Mouse (Mus musculus) liver, embryonic 14.5 days (tissue): ENCODE results near the gene Mgll. TPM values are rescaled to one million over a fixed set of nuclear protein-coding genes. Genes with fewer than 3 reads are reported as not detected.

Experiments
- ATAC-seq: fragments of 200-750 bp; cut with Nextera tagmentation; 2 replicates; pipeline ENCODE4 v1.8.0; 2017; ENCODE audit warnings: moderate number of reproducible peaks, mild to moderate bottlenecking, moderate library complexity; ENCODE audit not compliant: insufficient read depth
- DNase-seq, 3 experiments: peaks; one replicate each; pipeline ENCODE4 v3.0.0-alpha.2; 2012 to 2013; ENCODE audit warnings: low read depth in 3 of 3, low spot score in 3 of 3
- H3K27ac ChIP-seq: fragments of 300-500 bp; sonication (generic); 2 replicates; pipeline ENCODE4 v1.5.1; 2014; ENCODE audit warnings: moderate library complexity, mild to moderate bottlenecking, control low read depth, inconsistent platforms
- H3K27me3 ChIP-seq: fragments of 300-500 bp; sonication (generic); 2 replicates; pipeline ENCODE4 v1.6.1; 2014; ENCODE audit warnings: mild to moderate bottlenecking, low read length, moderate library complexity; ENCODE audit not compliant: control insufficient read depth, insufficient read depth
- H3K36me3 ChIP-seq: fragments of 300-500 bp; sonication (generic); replicated peaks from 2 replicates; pipeline ENCODE4 v1.6.1; 2014; ENCODE audit warnings: low read depth; ENCODE audit not compliant: control insufficient read depth, insufficient read depth
- H3K4me1 ChIP-seq, 2 experiments: fragments of 200-500 bp in 1 of 2; fragments of 300-500 bp in 1 of 2; sonication (generic) in 1 of 2; replicated peaks; 2 replicates each; pipeline ENCODE4 v1.6.1; 2012 to 2014; ENCODE audit warnings: antibody characterized with exemption in 1 of 2, inconsistent platforms in 1 of 2, low read length in 1 of 2; ENCODE audit not compliant: control insufficient read depth in 2 of 2, insufficient read depth in 2 of 2
- H3K4me2 ChIP-seq: fragments of 300-500 bp; sonication (generic); 2 replicates; pipeline ENCODE4 v1.6.1; 2014; ENCODE audit warnings: low read depth, mild to moderate bottlenecking, control low read depth, moderate library complexity
- H3K4me3 ChIP-seq, 2 experiments: fragments of 200-500 bp in 1 of 2; fragments of 300-500 bp in 1 of 2; sonication (generic) in 1 of 2; 2 replicates each; pipeline ENCODE4 v1.5.1; 2012 to 2014; ENCODE audit warnings: low read depth in 2 of 2, low read length in 2 of 2, mild to moderate bottlenecking in 2 of 2, control low read depth in 1 of 2, inconsistent platforms in 1 of 2, moderate library complexity in 1 of 2; ENCODE audit not compliant: insufficient read depth in 1 of 2
- H3K9ac ChIP-seq: fragments of 300-500 bp; sonication (generic); replicated peaks from 2 replicates; pipeline ENCODE4 v1.6.1; 2014; ENCODE audit warnings: mild to moderate bottlenecking, control low read depth, moderate library complexity
- H3K9me3 ChIP-seq: fragments of 300-500 bp; sonication (generic); 2 replicates; pipeline ENCODE4 v1.6.1; 2016; ENCODE audit warnings: low read length, mixed read lengths; ENCODE audit not compliant: control insufficient read depth
- CTCF ChIP-seq: IDR thresholded peaks from 2 replicates; pipeline ENCODE4 v1.5.1; 2016; ENCODE audit warnings: antibody characterized with exemption, low read depth, control low read depth
- EP300 ChIP-seq: IDR thresholded peaks from 2 replicates; pipeline ENCODE4 v1.6.1; 2016; ENCODE audit warnings: antibody characterized with exemption, low read depth
- WGBS: fragments of 180-500 bp; shearing (Covaris S2); extraction: QIAGEN DNeasy Blood & Tissue Kit; methylation state at CpG from one replicate; pipeline ENCODE4 v1.1.7; 2014; ENCODE audit not compliant: insufficient replicate concordance; 5-methylcytosine and 5-hydroxymethylcytosine counted together
- polyA plus RNA-seq, 2 experiments: library from polyadenylated mRNA; depleted of rRNA in 1 of 2; stranded (reverse) in 1 of 2; unstranded in 1 of 2; fragments of >200 nt; fragmentation: Nextera tagmentation in 1 of 2; extraction: Ambion mirVana in 1 of 2; gene quantifications; 2 replicates each; pipeline versions ENCODE4 v1.2.1 to v1.2.3; 2012 to 2014

Mgll gene
- polyA plus RNA-seq, 2 experiments = 17.0 to 68.0 TPM

- Histone ChIP-seq H3K36me3 (peaks cover 3% of the 10 kb centered on the region; the same call in 1 of the 2 replicates), H3K27me3 (no peaks in the 10 kb centered on the region), H3K4me2 (no peak overlapping the region), H3K4me3 (no peak overlapping the region), H3K4me1 (peaks cover 11 to 16% of the 10 kb centered on the region in 2 experiments), H3K27ac (no peak overlapping the region), H3K9ac (no peak overlapping the region), H3K9me3 (no peaks in the 10 kb centered on the region)
- 76% methylated on average over 8 of the region's 8 CpGs for WGBS
- TF ChIP-seq EP300 (no peak), CTCF (no peak)
- DNase-seq (no peak), ATAC-seq (no peak)
These were observed 52.8 kb downstream of the Mgll start for GRCm38 (mm10) chr6:88776964-88777363.

DNA sequence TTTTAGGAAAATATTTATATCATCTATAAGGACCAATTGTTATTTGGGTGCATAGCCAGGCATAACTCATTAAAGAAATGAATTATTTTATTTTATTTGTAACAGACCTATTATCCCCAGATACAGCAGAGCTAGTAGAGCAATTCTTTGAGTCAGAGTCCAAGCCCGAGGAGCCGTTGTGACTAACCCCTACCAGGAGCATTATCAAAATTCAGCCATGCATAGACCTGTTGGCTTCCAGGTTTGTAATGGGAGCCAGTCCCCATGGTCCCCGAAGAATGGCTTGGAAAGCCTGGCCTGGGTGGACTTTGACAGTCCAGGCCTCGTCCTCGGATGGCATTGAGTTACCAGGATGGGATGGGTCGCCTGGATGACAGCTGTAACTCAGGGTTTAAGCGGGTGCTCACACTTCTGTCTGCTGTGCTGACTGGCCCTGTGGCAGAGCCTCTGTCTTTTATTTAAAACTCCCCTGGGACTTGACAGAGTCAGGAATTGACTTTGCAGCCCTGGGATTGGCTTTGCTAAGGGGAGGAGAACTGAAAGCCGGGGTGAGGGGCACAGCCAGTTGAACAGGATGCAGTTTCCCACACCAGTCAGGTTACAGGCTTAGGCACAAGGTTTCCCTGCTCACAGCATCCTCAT is 54.0 kb downstream of the Mgll start:
- peaks cover 3% of the 10 kb centered on the region; the same call in 1 of the 2 replicates for H3K36me3 ChIP-seq
- no peak overlapping the region for H3K27ac ChIP-seq
- no peak overlapping the region for H3K4me2 ChIP-seq
- no peak overlapping the region for H3K4me3 ChIP-seq
- peaks cover 23 to 27% of the 10 kb centered on the region in 2 experiments for H3K4me1 ChIP-seq
- TF ChIP-seq CTCF (no peak), EP300 (no peak)
- no peaks in the 10 kb centered on the region for H3K9me3 ChIP-seq
- H3K9ac ChIP-seq = no peak overlapping the region
- H3K27me3 ChIP-seq = no peaks in the 10 kb centered on the region
- 72% methylated on average over 8 of the region's 8 CpGs for WGBS
- no peak for ATAC-seq
- no peak for DNase-seq

- WGBS = 47% methylated on average over 5 of the region's 5 CpGs
- H3K9ac ChIP-seq = no peak overlapping the region
- ATAC-seq (no peak), DNase-seq (no peak)
- no peak overlapping the region for H3K4me2 ChIP-seq
- H3K27me3 ChIP-seq = no peaks in the 10 kb centered on the region
- peaks cover 33 to 39% of the 10 kb centered on the region in 2 experiments for H3K4me1 ChIP-seq
- H3K4me3 ChIP-seq = no peak overlapping the region
- TF ChIP-seq EP300 (no peak), CTCF (no peak)
- H3K27ac ChIP-seq = no peak overlapping the region
- peaks cover 3% of the 10 kb centered on the region; the same call in 1 of the 2 replicates for H3K36me3 ChIP-seq
- H3K9me3 ChIP-seq = no peaks in the 10 kb centered on the region
These were observed 55.5 kb downstream of the Mgll start for GRCm38 (mm10) chr6:88779755-88780154.

DNA sequence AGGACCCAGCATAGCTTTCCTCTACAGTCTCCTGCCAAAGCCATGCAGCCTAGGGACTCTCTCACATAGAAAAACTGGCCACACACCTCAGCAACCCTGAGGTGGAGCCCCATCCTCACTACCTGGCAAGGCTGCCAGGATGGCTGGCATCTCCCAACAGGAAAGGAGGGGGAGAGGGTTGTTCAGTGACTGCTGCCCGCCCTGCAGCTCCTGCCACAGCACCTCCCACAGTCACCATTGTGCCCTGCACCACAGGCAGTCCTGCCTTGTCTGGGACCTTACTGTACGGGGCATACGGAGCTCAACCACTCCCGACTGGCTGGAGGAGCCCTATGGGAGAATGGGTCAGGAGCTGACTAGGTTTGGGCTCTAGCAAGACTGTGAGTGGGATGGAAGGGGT is 57.7 kb downstream of the Mgll start:
- H3K27ac ChIP-seq = peak overlapping the region; percentile 94
- H3K4me2 ChIP-seq = peak overlapping the region; percentile 33
- H3K4me1 ChIP-seq = peaks cover 34 to 35% of the 10 kb centered on the region in 2 experiments
- no peak for ATAC-seq
- H3K4me3 ChIP-seq = no peak overlapping the region
- no peaks in the 10 kb centered on the region for H3K9me3 ChIP-seq
- WGBS = 81% methylated on average over 4 of the region's 4 CpGs
- H3K36me3 ChIP-seq = no peaks in the 10 kb centered on the region
- no peak overlapping the region; the same call in 1 of the 2 replicates for H3K9ac ChIP-seq
- DNase-seq = no peak
- peak; percentile 46 for TF ChIP-seq CTCF
- TF ChIP-seq EP300 = no peak
- no peaks in the 10 kb centered on the region for H3K27me3 ChIP-seq

DNA sequence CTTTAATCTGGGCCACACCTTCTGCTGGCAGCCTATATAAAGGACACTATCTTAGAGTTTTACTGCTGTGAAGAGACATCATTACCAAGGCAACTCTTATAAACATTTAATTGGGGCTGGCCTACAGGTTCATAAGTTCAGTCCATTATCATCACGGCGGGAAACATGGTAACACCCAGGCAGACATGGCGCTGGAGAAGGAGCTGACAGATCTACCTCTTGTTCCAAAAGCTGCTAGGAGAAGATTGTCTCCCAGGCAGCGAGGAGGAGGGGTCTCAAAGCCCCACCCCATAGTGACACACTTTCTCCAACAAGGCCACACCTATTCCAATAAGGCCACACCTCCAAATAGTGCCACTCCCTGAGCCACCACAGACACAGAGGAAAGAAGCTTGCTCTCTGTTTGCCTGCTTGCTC is 58.8 kb downstream of the Mgll start:
- H3K36me3 ChIP-seq = no peaks in the 10 kb centered on the region
- no peak overlapping the region for H3K4me3 ChIP-seq
- no peaks in the 10 kb centered on the region for H3K9me3 ChIP-seq
- peaks cover 34 to 35% of the 10 kb centered on the region in 2 experiments for H3K4me1 ChIP-seq
- H3K9ac ChIP-seq = peak overlapping the region; percentile 45
- no peak for TF ChIP-seq CTCF
- TF ChIP-seq EP300 = peak; percentile 80
- no peaks in the 10 kb centered on the region for H3K27me3 ChIP-seq
- DNase-seq = peak; percentile 94 to 96 (median 94)
- ATAC-seq = peak; percentile 96
- peak overlapping the region; percentile 94 for H3K27ac ChIP-seq
- peak overlapping the region; percentile 33 for H3K4me2 ChIP-seq
- 8% methylated on average over 4 of the region's 4 CpGs for WGBS
